Mouse (Mus musculus) CH12.LX (cell line): ENCODE data around the gene Cenpx. TPM values are rescaled to one million over a fixed set of nuclear protein-coding genes. Genes with fewer than 3 reads are reported as not detected.
A peak's percentile ranks its signal among the peaks of the same experiment; 100 is the strongest.

Source experiments
- DNase-seq: peaks from one replicate; pipeline ENCODE4 v3.0.0-alpha.2; 2013; ENCODE audit errors: extremely low read depth
- H3K27ac ChIP-seq: 2 replicates; pipeline ENCODE4 v1.5.1; 2012; ENCODE audit warnings: low read depth, mild to moderate bottlenecking, control low read depth, moderate library complexity; ENCODE audit not compliant: insufficient read depth
- H3K27me3 ChIP-seq: replicated peaks from 2 replicates; pipeline ENCODE3; 2012; ENCODE audit warnings: inconsistent platforms
- H3K36me3 ChIP-seq, 2 experiments: replicated peaks in 1 of 2; 2 replicates each; pipeline versions ENCODE3 to v1.6.1; 2012; ENCODE audit warnings: inconsistent platforms in 1 of 2, low read length in 1 of 2, mild to moderate bottlenecking in 1 of 2, mixed read lengths in 1 of 2, moderate library complexity in 1 of 2; ENCODE audit not compliant: control insufficient read depth in 1 of 2, insufficient read depth in 1 of 2
- H3K4me1 ChIP-seq, 2 experiments: 2 replicates each; pipeline ENCODE4 v1.6.1; 2012; ENCODE audit warnings: inconsistent platforms in 1 of 2, moderate library complexity in 1 of 2; ENCODE audit not compliant: insufficient read depth in 2 of 2, control insufficient read depth in 1 of 2
- H3K4me2 ChIP-seq: 2 replicates; pipeline ENCODE4 v1.6.1; 2012; ENCODE audit warnings: low read depth, mild to moderate bottlenecking, control low read depth; ENCODE audit not compliant: poor library complexity, insufficient read depth, severe bottlenecking
- H3K4me3 ChIP-seq, 3 experiments: fragments of 150-350 bp in 1 of 3; sonication (generic) in 1 of 3; replicated peaks in 1 of 3; 2 replicates each; pipeline versions ENCODE3 to v1.5.1; 2011 to 2012; ENCODE audit warnings: low read depth in 2 of 3, low read length in 2 of 3, mild to moderate bottlenecking in 2 of 3, moderate library complexity in 2 of 3, control low read depth in 1 of 3, improper control_type of control experiment in 1 of 3, inconsistent platforms in 1 of 3, mixed read lengths in 1 of 3; ENCODE audit not compliant: poor library complexity in 1 of 3
- H3K79me2 ChIP-seq: replicated peaks from 2 replicates; pipeline ENCODE4 v1.6.1; 2012; ENCODE audit warnings: mild to moderate bottlenecking, moderate library complexity; ENCODE audit not compliant: control insufficient read depth, poor library complexity, insufficient read depth, severe bottlenecking; ENCODE audit errors: extremely low read depth
- H3K9ac ChIP-seq: 2 replicates; pipeline ENCODE4 v1.6.1; 2012; ENCODE audit warnings: low read depth, mild to moderate bottlenecking, control low read depth, moderate library complexity; ENCODE audit not compliant: insufficient read depth
- H3K9me3 ChIP-seq: replicated peaks from 2 replicates; pipeline ENCODE3; 2012; ENCODE audit warnings: low read length, inconsistent platforms, mixed read lengths
- BHLHE40 ChIP-seq: IDR thresholded peaks from 2 replicates; pipeline ENCODE4 v1.6.1; 2011; ENCODE audit warnings: mild to moderate bottlenecking, low read depth, low read length, improper control_type of control experiment
- CHD1 ChIP-seq: IDR thresholded peaks from 2 replicates; pipeline ENCODE4 v1.6.1; 2012; ENCODE audit warnings: low read depth, low read length, improper control_type of control experiment, inconsistent platforms
- CHD2 ChIP-seq: IDR thresholded peaks from 2 replicates; pipeline ENCODE4 v1.6.1; 2011; ENCODE audit warnings: low read length, improper control_type of control experiment
- CTCF ChIP-seq, 2 experiments: IDR thresholded peaks in 1 of 2; conservative IDR thresholded peaks in 1 of 2; 2 replicates each; pipeline ENCODE4 v1.5.1; 2011 to 2012; ENCODE audit warnings: low read depth in 2 of 2, low read length in 2 of 2, improper control_type of control experiment in 1 of 2, inconsistent platforms in 1 of 2, mild to moderate bottlenecking in 1 of 2, moderate library complexity in 1 of 2
- E2F4 ChIP-seq: IDR thresholded peaks from 2 replicates; pipeline ENCODE4 v1.6.1; 2011; ENCODE audit warnings: low read depth, low read length, improper control_type of control experiment; ENCODE audit not compliant: insufficient replicate concordance
- ELF1 ChIP-seq: IDR thresholded peaks from 2 replicates; pipeline ENCODE4 v1.6.1; 2014; ENCODE audit warnings: low read depth, mild to moderate bottlenecking, inconsistent platforms, low read length, improper control_type of control experiment
- EP300 ChIP-seq: IDR thresholded peaks from 2 replicates; pipeline ENCODE4 v1.6.1; 2011; ENCODE audit warnings: low read length, improper control_type of control experiment
- ETS1 ChIP-seq: conservative IDR thresholded peaks from 2 replicates; pipeline ENCODE4 v1.6.1; 2012; ENCODE audit warnings: low read depth, mild to moderate bottlenecking, inconsistent platforms, low read length, improper control_type of control experiment, moderate library complexity
- GABPA ChIP-seq: IDR thresholded peaks from 2 replicates; pipeline ENCODE4 v1.6.1; 2012; ENCODE audit warnings: low read depth, low read length, improper control_type of control experiment, inconsistent platforms; ENCODE audit not compliant: insufficient replicate concordance
- HCFC1 ChIP-seq: IDR thresholded peaks from 2 replicates; pipeline ENCODE4 v1.6.1; 2012; ENCODE audit warnings: low read depth, mild to moderate bottlenecking, inconsistent platforms, low read length, improper control_type of control experiment
- IRF4 ChIP-seq: IDR thresholded peaks from 2 replicates; pipeline ENCODE4 v1.6.1; 2014; ENCODE audit warnings: low read depth, mild to moderate bottlenecking, inconsistent platforms, low read length, improper control_type of control experiment
- JUN ChIP-seq: IDR thresholded peaks from 2 replicates; pipeline ENCODE4 v1.6.1; 2011; ENCODE audit warnings: low read depth, mild to moderate bottlenecking, low read length, improper control_type of control experiment, moderate library complexity; ENCODE audit not compliant: insufficient read depth
- JUND ChIP-seq: conservative IDR thresholded peaks from 2 replicates; pipeline ENCODE4 v1.6.1; 2011; ENCODE audit warnings: low read depth, low read length, improper control_type of control experiment
- KAT2A ChIP-seq: IDR thresholded peaks from 2 replicates; pipeline ENCODE4 v1.6.1; 2012; ENCODE audit warnings: low read length, improper control_type of control experiment, inconsistent platforms; ENCODE audit not compliant: insufficient replicate concordance
- MAFK ChIP-seq: IDR thresholded peaks from 2 replicates; pipeline ENCODE4 v1.6.1; 2011; ENCODE audit warnings: low read length, improper control_type of control experiment; ENCODE audit not compliant: insufficient replicate concordance
- MAX ChIP-seq: IDR thresholded peaks from 2 replicates; pipeline ENCODE4 v1.6.1; 2011; ENCODE audit warnings: low read length, improper control_type of control experiment
- MAZ ChIP-seq: IDR thresholded peaks from 2 replicates; pipeline ENCODE4 v1.6.1; 2012; ENCODE audit warnings: low read depth, mild to moderate bottlenecking, inconsistent platforms, low read length, improper control_type of control experiment, moderate library complexity
- MEF2A ChIP-seq: IDR thresholded peaks from 2 replicates; pipeline ENCODE4 v1.6.1; 2014; ENCODE audit warnings: low read depth, mild to moderate bottlenecking, inconsistent platforms, low read length, improper control_type of control experiment, borderline replicate concordance
- MXI1 ChIP-seq: IDR thresholded peaks from 2 replicates; pipeline ENCODE4 v1.6.1; 2011; ENCODE audit warnings: mild to moderate bottlenecking, low read depth, low read length, improper control_type of control experiment
- MYC ChIP-seq: IDR thresholded peaks from 2 replicates; pipeline ENCODE4 v1.6.1; 2011; ENCODE audit warnings: low read depth, mild to moderate bottlenecking, improper control_type of control experiment, low read length
- NELFE ChIP-seq: IDR thresholded peaks from 2 replicates; pipeline ENCODE4 v1.6.1; 2011; ENCODE audit warnings: low read depth, low read length, improper control_type of control experiment
- NRF1 ChIP-seq: IDR thresholded peaks from 2 replicates; pipeline ENCODE4 v1.6.1; 2014; ENCODE audit warnings: low read depth, mild to moderate bottlenecking, inconsistent platforms, low read length, improper control_type of control experiment, moderate library complexity
- PAX5 ChIP-seq: IDR thresholded peaks from 2 replicates; pipeline ENCODE4 v1.6.1; 2012; ENCODE audit warnings: low read length, inconsistent platforms, mixed read lengths
- POLR2A ChIP-seq: IDR thresholded peaks from 2 replicates; pipeline ENCODE4 v1.6.1; 2011; ENCODE audit warnings: low read depth, mild to moderate bottlenecking, improper control_type of control experiment, low read length
- POLR2AphosphoS2 ChIP-seq: IDR thresholded peaks from 2 replicates; pipeline ENCODE4 v1.6.1; 2011; ENCODE audit warnings: low read depth, low read length, improper control_type of control experiment
- RAD21 ChIP-seq: IDR thresholded peaks from 2 replicates; pipeline ENCODE4 v1.6.1; 2011; ENCODE audit warnings: low read depth, mild to moderate bottlenecking, low read length, improper control_type of control experiment, moderate library complexity
- RCOR1 ChIP-seq: conservative IDR thresholded peaks from 2 replicates; pipeline ENCODE4 v1.6.1; 2012; ENCODE audit warnings: low read depth, mild to moderate bottlenecking, inconsistent platforms, low read length, improper control_type of control experiment
- SIN3A ChIP-seq: IDR thresholded peaks from 2 replicates; pipeline ENCODE4 v1.6.1; 2012; ENCODE audit warnings: low read length, improper control_type of control experiment, inconsistent platforms
- SMC3 ChIP-seq: IDR thresholded peaks from 2 replicates; pipeline ENCODE4 v1.6.1; 2011; ENCODE audit warnings: low read depth, low read length, improper control_type of control experiment
- TBP ChIP-seq: conservative IDR thresholded peaks from 2 replicates; pipeline ENCODE4 v1.6.1; 2011; ENCODE audit warnings: low read depth, low read length, improper control_type of control experiment
- TCF12 ChIP-seq: IDR thresholded peaks from 2 replicates; pipeline ENCODE4 v1.6.1; 2014; ENCODE audit warnings: low read depth, mild to moderate bottlenecking, inconsistent platforms, low read length, improper control_type of control experiment
- UBTF ChIP-seq: IDR thresholded peaks from 2 replicates; pipeline ENCODE4 v1.6.1; 2012; ENCODE audit warnings: low read depth, mild to moderate bottlenecking, inconsistent platforms, low read length, improper control_type of control experiment, moderate library complexity
- USF1 ChIP-seq: IDR thresholded peaks from 2 replicates; pipeline ENCODE4 v1.6.1; 2014; ENCODE audit warnings: low read depth, mild to moderate bottlenecking, inconsistent platforms, low read length, improper control_type of control experiment
- USF2 ChIP-seq: conservative IDR thresholded peaks from 2 replicates; pipeline ENCODE4 v1.6.1; 2011; ENCODE audit warnings: low read depth, low read length, improper control_type of control experiment
- ZC3H11A ChIP-seq: IDR thresholded peaks from 2 replicates; pipeline ENCODE4 v1.6.1; 2012; ENCODE audit warnings: low read depth, mild to moderate bottlenecking, inconsistent platforms, low read length, improper control_type of control experiment
- ZKSCAN1 ChIP-seq: IDR thresholded peaks from 2 replicates; pipeline ENCODE4 v1.6.1; 2012; ENCODE audit warnings: low read depth, inconsistent platforms, low read length, improper control_type of control experiment, borderline replicate concordance
- ZMIZ1 ChIP-seq: IDR thresholded peaks from 2 replicates; pipeline ENCODE4 v1.6.1; 2012; ENCODE audit warnings: low read depth, mild to moderate bottlenecking, inconsistent platforms, low read length, improper control_type of control experiment
- ZNF384 ChIP-seq: IDR thresholded peaks from 2 replicates; pipeline ENCODE4 v1.6.1; 2012; ENCODE audit warnings: low read depth, low read length, improper control_type of control experiment, inconsistent platforms
- dilution Hi-C: fragments of 300-500 bp; cut with MboI; formaldehyde crosslinking; loops from 2 replicates; pipeline ENCODE4 v1.14.3; 2020; ENCODE audit warnings: low sequenced_read_pairs; ENCODE audit not compliant: extremely low pct_unique_long_range_greater_than_20kb, extremely low pct_ligation_motif_present
- in situ Hi-C: fragments of 300-500 bp; cut with MboI; formaldehyde crosslinking; loops from 3 replicates; pipeline ENCODE4 v1.14.3; 2019; ENCODE audit warnings: low sequenced_read_pairs, low pct_ligation_motif_present, low pct_unique_long_range_greater_than_20kb, mixed read lengths
- polyA plus RNA-seq: library from polyadenylated mRNA; unstranded; fragments of >175 nt; gene quantifications from 2 replicates; pipeline ENCODE4 v1.2.1, GENCODE M21; 2012; ENCODE audit warnings: low read depth; ENCODE audit not compliant: insufficient read length
- total RNA-seq, 2 experiments: library from RNA; depleted of rRNA; stranded (reverse); fragments of 300-350 nt in 1 of 2; fragments of >200 nt in 1 of 2; gene quantifications; 2 replicates each; pipeline ENCODE4 v1.2.3; 2012 to 2014

Cenpx gene
- total and polyA plus RNA-seq, 3 experiments: 76.5 to 122 (median 101) TPM

DNA sequence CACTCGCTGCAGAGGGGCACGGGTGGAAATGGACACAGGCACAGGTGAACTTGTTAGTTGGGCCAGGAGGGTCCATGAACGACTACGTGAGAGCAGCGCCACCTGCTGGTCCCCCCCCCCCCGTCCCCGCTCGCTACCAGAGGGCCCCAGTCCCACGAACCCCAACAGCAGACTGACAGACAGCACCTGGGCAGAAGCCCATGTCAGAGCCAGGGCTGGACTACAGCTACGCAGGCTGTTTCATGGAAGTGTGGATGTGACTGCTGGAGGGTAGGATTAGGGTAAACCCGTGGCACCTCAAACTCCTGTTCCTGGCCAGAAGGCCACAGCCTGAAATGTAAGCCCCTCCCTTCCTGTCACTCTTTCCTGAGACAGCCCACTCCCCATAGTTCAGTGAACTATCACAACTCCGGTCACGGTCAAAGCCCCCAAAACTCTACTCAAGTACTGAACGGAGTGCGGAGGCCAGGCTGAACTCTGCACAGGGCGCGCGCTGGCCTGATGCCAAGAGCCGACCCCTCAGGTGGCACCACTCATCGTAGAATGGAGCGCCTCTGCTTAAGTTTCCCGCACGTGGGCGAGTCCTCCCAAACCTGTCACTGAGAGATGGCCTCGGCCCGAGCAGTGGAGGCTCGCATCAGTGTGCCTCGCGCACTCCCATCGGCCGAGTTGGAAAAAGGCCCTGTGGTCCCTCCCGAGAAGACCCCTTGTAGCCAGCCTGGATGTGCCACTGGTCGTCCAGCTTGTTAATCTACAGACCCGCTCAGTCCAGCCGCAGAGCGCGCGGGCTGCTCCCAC is 568 bp downstream of the Cenpx start:
- dilution Hi-C loops: no loop called here
- in situ Hi-C loops: no loop called here
- peak overlapping the region; percentile 70 to 95 (median 82) for H3K4me3 ChIP-seq
- H3K4me2 ChIP-seq: peak overlapping the region; percentile 88
- peak overlapping the region; percentile 14; the same call in 1 of the 2 replicates for H3K27ac ChIP-seq
- peak; percentile 67 for DNase-seq
- peaks cover 50 to 80% of the 10 kb centered on the region in 2 experiments for H3K36me3 ChIP-seq
- H3K79me2 ChIP-seq: no peaks in the 10 kb centered on the region
- no peaks in the 10 kb centered on the region for H3K27me3 ChIP-seq
- no peaks in the 10 kb centered on the region for H3K9me3 ChIP-seq
- H3K4me1 ChIP-seq: peaks cover 16 to 33% of the 10 kb centered on the region in 2 experiments
- H3K9ac ChIP-seq: peak overlapping the region; percentile 71
- no peak for TF ChIP-seq MAFK
- peak; percentile 92 for TF ChIP-seq MXI1
- TF ChIP-seq TBP: no peak
- TF ChIP-seq MAZ: peak; percentile 91
- TF ChIP-seq USF1: no peak
- no peak for TF ChIP-seq KAT2A
- TF ChIP-seq POLR2A: peak; percentile 24; the same call in 1 of the 2 replicates
- no peak for TF ChIP-seq HCFC1
- no peak for TF ChIP-seq ZKSCAN1
- TF ChIP-seq IRF4: peak; percentile 12; the same call in 1 of the 2 replicates
- TF ChIP-seq MEF2A: no peak; the same call in 1 of the 2 replicates
- no peak for TF ChIP-seq ETS1
- TF ChIP-seq SIN3A: no peak
- TF ChIP-seq SMC3: peak; percentile 80
- no peak for TF ChIP-seq CHD2
- TF ChIP-seq RAD21: peak; percentile 66
- no peak for TF ChIP-seq NELFE
- TF ChIP-seq JUND: no peak
- TF ChIP-seq ZMIZ1: no peak
- no peak for TF ChIP-seq NRF1
- no peak for TF ChIP-seq CHD1
- peak; percentile 1; the same call in 1 of the 2 replicates for TF ChIP-seq POLR2AphosphoS2
- no peak; the same call in 1 of the 2 replicates for TF ChIP-seq MAX
- no peak for TF ChIP-seq ZNF384
- TF ChIP-seq JUN: no peak
- 0 out of 2 replicates have a peak, but pooled peaks have one; percentile 17 for TF ChIP-seq MYC
- no peak for TF ChIP-seq EP300
- TF ChIP-seq ZC3H11A: no peak; the same call in 1 of the 2 replicates
- TF ChIP-seq USF2: no peak
- no peak for TF ChIP-seq UBTF
- TF ChIP-seq TCF12: no peak
- no peak for TF ChIP-seq GABPA
- TF ChIP-seq RCOR1: no peak
- TF ChIP-seq PAX5: no peak
- peak in 1 of 2 experiments; percentile 88; a peak in 2 of 4 replicates for TF ChIP-seq CTCF (conservative IDR thresholded peaks at IDR 0.05 in 1 of 2, IDR thresholded peaks at IDR 0.05 in 1 of 2; ENCODE audit: low read depth in 2 of 2, low read length in 2 of 2)
- no peak for TF ChIP-seq E2F4
- TF ChIP-seq ELF1: no peak
- no peak; the same call in 1 of the 2 replicates for TF ChIP-seq BHLHE40
